Mouse (Mus musculus) stomach, postnatal 0 days (tissue): Measurements from ENCODE around the gene Cyp2j6. TPM values are rescaled to one million over a fixed set of nuclear protein-coding genes. Genes with fewer than 3 reads are reported as not detected.
"Not testable (repeated sequence)": the region's sequence is repeated elsewhere in the genome, so short reads cannot be mapped to it uniquely, and the experiment has no call there.

Experiments used
- ATAC-seq: fragments of 200-750 bp; cut with Nextera tagmentation; 2 replicates; pipeline ENCODE4 v1.8.0; 2017; ENCODE audit not compliant: low FRiP score, low TSS enrichment
- DNase-seq: peaks from one replicate; pipeline ENCODE4 v3.0.0-alpha.2; 2016; ENCODE audit warnings: low spot score
- H3K27ac ChIP-seq: fragments of 300-500 bp; sonication (generic); replicated peaks from 2 replicates; pipeline ENCODE4 v1.5.1; 2014; ENCODE audit warnings: mild to moderate bottlenecking, control low read depth
- H3K27me3 ChIP-seq: fragments of 300-500 bp; sonication (generic); 2 replicates; pipeline ENCODE4 v1.6.1; 2014; ENCODE audit warnings: low read length; ENCODE audit not compliant: control insufficient read depth, insufficient read depth
- H3K36me3 ChIP-seq: fragments of 300-500 bp; sonication (generic); 2 replicates; pipeline ENCODE4 v1.6.1; 2014; ENCODE audit warnings: low read length, mixed read lengths; ENCODE audit not compliant: control insufficient read depth, insufficient read depth
- H3K4me1 ChIP-seq: fragments of 300-500 bp; sonication (generic); replicated peaks from 2 replicates; pipeline ENCODE4 v1.6.1; 2014; ENCODE audit warnings: antibody characterized with exemption; ENCODE audit not compliant: control insufficient read depth, insufficient read depth
- H3K4me2 ChIP-seq: fragments of 300-500 bp; sonication (generic); replicated peaks from 2 replicates; pipeline ENCODE4 v1.6.1; 2014; ENCODE audit warnings: low read depth, mild to moderate bottlenecking, control low read depth, moderate library complexity
- H3K4me3 ChIP-seq: fragments of 300-500 bp; sonication (generic); 2 replicates; pipeline ENCODE4 v1.5.1; 2014; ENCODE audit warnings: low read depth, low read length, control low read depth
- H3K9ac ChIP-seq: fragments of 300-500 bp; sonication (generic); 2 replicates; pipeline ENCODE4 v1.6.1; 2014; ENCODE audit warnings: mild to moderate bottlenecking, low read length, control low read depth, mixed read lengths
- H3K9me3 ChIP-seq: fragments of 300-500 bp; sonication (generic); 2 replicates; pipeline ENCODE4 v1.6.1; 2016; ENCODE audit warnings: low read length; ENCODE audit not compliant: control insufficient read depth
- CTCF ChIP-seq: IDR thresholded peaks from 2 replicates; pipeline ENCODE4 v1.5.1; 2016; ENCODE audit warnings: antibody characterized with exemption, low read depth, mild to moderate bottlenecking, moderate library complexity
- EP300 ChIP-seq: optimal IDR thresholded peaks from 2 replicates; pipeline ENCODE3; 2016; ENCODE audit warnings: antibody characterized with exemption
- WGBS: fragments of 180-500 bp; shearing (Covaris S2); extraction: QIAGEN DNeasy Blood & Tissue Kit; methylation state at CpG from one replicate; pipeline ENCODE4 v1.1.7; 2014; 5-methylcytosine and 5-hydroxymethylcytosine counted together
- polyA plus RNA-seq: library from polyadenylated mRNA; unstranded; fragments of >200 nt; fragmentation: Nextera tagmentation; extraction: Ambion mirVana; gene quantifications from 2 replicates; pipeline ENCODE4 v1.2.1, GENCODE M21; 2015

The Cyp2j6 gene
- polyA plus RNA-seq = 21.5 and 23.0 TPM in 2 replicates

- Histone ChIP-seq H3K4me2 (peak within 1 kb of the TSS; percentile 71), H3K36me3 (no peaks in the 10 kb centered on the region), H3K27ac (peak within 1 kb of the TSS; percentile 77), H3K4me3 (peak within 1 kb of the TSS; percentile 57), H3K9ac (peak within 1 kb of the TSS; percentile 71), H3K9me3 (no peaks in the 10 kb centered on the region), H3K4me1 (no peaks in the 10 kb centered on the region), H3K27me3 (no peaks in the 10 kb centered on the region)
- 1% methylated on average over 16 of the region's 16 CpGs for WGBS
- TF ChIP-seq EP300 (no peak), CTCF (no peak)
- peak; percentile 97 for ATAC-seq
- peak; percentile 69 for DNase-seq
These were observed at the start of gene Cyp2j6 for GRCm38 (mm10) chr4:96553133-96553819. Gene Cyp2j6 (minus strand): TSS chr4:96553661.

- H3K27me3 ChIP-seq = no peaks in the 10 kb centered on the region
- H3K9me3 ChIP-seq = no peaks in the 10 kb centered on the region
- peak overlapping the region; percentile 35 for H3K27ac ChIP-seq
- peak; percentile 57 for TF ChIP-seq CTCF
- no peak for TF ChIP-seq EP300
- H3K4me1 ChIP-seq = no peaks in the 10 kb centered on the region
- no peaks in the 10 kb centered on the region for H3K36me3 ChIP-seq
- H3K4me2 ChIP-seq = peak overlapping the region; percentile 65
- no peak overlapping the region for H3K9ac ChIP-seq
- peak; percentile 65 for DNase-seq
- peak overlapping the region; percentile 54 for H3K4me3 ChIP-seq
- peak; percentile 78 for ATAC-seq
- 14% methylated on average over 4 of the region's 4 CpGs for WGBS
These were observed 38.3 kb upstream of the Cyp2j6 start for GRCm38 (mm10) chr4:96591791-96592150.

GRCm38 (mm10) chr4:96590911-96591790 lies 37.7 kb upstream of the Cyp2j6 start, which contains the start of gene Cyp2j9:
Gene Cyp2j9 (minus strand): TSS chr4:96591578.
- Histone ChIP-seq H3K4me1 (no peaks in the 10 kb centered on the region), H3K4me2 (peak within 1 kb of the TSS; percentile 65), H3K27me3 (no peaks in the 10 kb centered on the region), H3K36me3 (no peaks in the 10 kb centered on the region), H3K4me3 (peak within 1 kb of the TSS; percentile 54), H3K9me3 (no peaks in the 10 kb centered on the region), H3K27ac (peak within 1 kb of the TSS; percentile 91), H3K9ac (peak within 1 kb of the TSS; percentile 63)
- peak; percentile 72 for DNase-seq
- no peak for TF ChIP-seq CTCF
- TF ChIP-seq EP300 = no peak
- WGBS = 6% methylated on average over 18 of the region's 18 CpGs
- ATAC-seq = peak; percentile 96

GRCm38 (mm10) chr4:96581425-96582088 lies 28.1 kb upstream of the Cyp2j6 start:
- WGBS = 74% methylated on average over 1 of the region's 1 CpGs
- H3K9me3 ChIP-seq = no peaks in the 10 kb centered on the region
- no peak overlapping the region for H3K4me2 ChIP-seq
- H3K27ac ChIP-seq = no peak overlapping the region
- no peak for ATAC-seq
- H3K4me1 ChIP-seq = no peaks in the 10 kb centered on the region
- no peaks in the 10 kb centered on the region for H3K27me3 ChIP-seq
- DNase-seq = no peak
- no peak for TF ChIP-seq EP300
- TF ChIP-seq CTCF = no peak
- H3K9ac ChIP-seq = no peak overlapping the region
- H3K4me3 ChIP-seq = no peak overlapping the region
- no peaks in the 10 kb centered on the region for H3K36me3 ChIP-seq

DNA sequence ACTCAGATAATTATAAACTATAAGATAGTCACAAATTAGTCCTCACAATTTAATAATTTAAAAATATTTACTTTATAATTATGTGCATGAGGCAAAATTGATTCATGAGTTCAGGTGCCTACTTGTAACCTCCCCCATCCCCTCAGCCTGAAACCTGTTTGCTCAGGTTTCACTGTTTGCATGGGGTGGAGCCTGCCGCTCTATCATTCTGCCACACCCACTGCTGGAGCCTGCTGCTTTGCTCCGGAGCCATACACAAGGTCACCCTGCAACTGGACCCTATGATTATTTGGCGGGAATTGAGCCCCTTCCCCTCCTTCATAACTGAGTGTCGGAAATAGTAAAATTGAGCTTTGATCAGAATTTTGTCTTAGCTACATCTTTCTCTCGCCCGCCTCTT lies 26.9 kb upstream of the Cyp2j6 start:
- not testable (repeated sequence) for H3K4me2 ChIP-seq

More for the DNA sequence above, 26.9 kb upstream of the Cyp2j6 start:
- 49% methylated on average over 6 of the region's 6 CpGs for WGBS
- H3K4me3 ChIP-seq, H3K27me3 ChIP-seq, H3K4me1 ChIP-seq, H3K36me3 ChIP-seq, H3K9me3 ChIP-seq, H3K9ac ChIP-seq, H3K27ac ChIP-seq: not testable (repeated sequence)
- peak; percentile 56 for DNase-seq
- peak; percentile 78 for ATAC-seq
